22 mouse cellular contexts compared by ENCODE assay signal in the genomic region with DNA sequence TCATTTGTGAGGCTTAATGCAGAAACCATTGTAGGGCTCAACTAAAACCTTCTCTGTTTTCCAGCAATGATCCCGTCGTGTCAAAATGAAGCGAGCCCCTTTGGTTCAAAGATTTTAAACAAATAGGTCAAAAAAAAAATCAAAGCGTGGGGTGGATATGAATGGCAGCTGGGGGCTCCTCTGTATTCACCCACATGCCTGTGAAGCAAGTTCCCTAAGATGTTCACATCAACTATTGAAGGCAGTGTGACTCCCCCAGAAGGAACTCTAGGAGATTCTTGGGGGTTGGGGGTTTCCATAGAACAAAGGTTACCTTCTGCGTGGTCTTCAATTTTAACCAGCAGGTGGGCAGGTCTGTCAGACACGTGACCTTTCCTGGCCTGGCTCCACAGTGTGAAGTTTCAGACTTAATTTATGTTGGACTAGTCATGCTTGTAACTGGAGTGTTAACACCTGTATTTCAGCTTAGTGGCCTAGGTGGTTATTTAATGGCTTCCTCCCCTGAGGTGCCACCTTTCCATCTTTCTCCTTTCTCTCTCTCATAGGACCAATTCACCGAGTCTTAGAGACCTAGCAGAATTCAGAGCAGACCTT. TPM values are rescaled to one million over a fixed set of nuclear protein-coding genes. Genes with fewer than 3 reads are reported as not detected.
A peak's percentile ranks its signal among the peaks of the same experiment; 100 is the strongest.
DNase-seq lines count a peak whose midpoint lies in the region; ATAC-seq and TF ChIP-seq lines count a peak whose summit lies in the region.
"Had no signal": no experiment of that assay in that cellular context is flagged by ENCODE, and none has a peak within 500 bp of the region (broad histone marks: within the 10 kb centered on the region; RNA-seq: fewer than 3 reads in every experiment).

No protein-coding gene starts in this region.

- TF ChIP-seq POLR2A in limb, embryonic 14.5 days (IDR thresholded peaks at IDR 0.05; ENCODE audit: borderline replicate concordance, extremely low read depth, insufficient read depth, insufficient read length) = no peak

- intact Hi-C loops in gastrocnemius, adult 2 months (cut with DNase I) = no loop called here

- DNase-seq in embryo, embryonic 11 days = peak; percentile 27
- no peak for DNase-seq in embryo, embryonic 10 days (ENCODE audit: low spot score)
- DNase-seq in hindbrain, embryonic 14.5 days (ENCODE audit: low spot score) = no peak
- no peak for DNase-seq in limb, embryonic 14.5 days (ENCODE audit: low spot score)
- DNase-seq in gastrocnemius, adult 2 months = no peak
- DNase-seq: cerebellum, postnatal 10 days; gastrocnemius, postnatal 36 days; kidney, postnatal 14 days; layer of hippocampus, adult 9-11 months; liver; liver, postnatal 0 days; lung, postnatal 4 days; right cerebral cortex, postnatal 4 days; thymus, postnatal 25 days had no signal

- no peak overlapping the region for H3K4me2 ChIP-seq in hindbrain, embryonic 14.5 days (replicated peaks)
- H3K4me2 ChIP-seq in hindbrain, embryonic 16.5 days (ENCODE audit: low read length) = no peak overlapping the region
- no peak overlapping the region for H3K4me2 ChIP-seq in limb, embryonic 14.5 days (replicated peaks; ENCODE audit: low read depth, low read length, severe bottlenecking)
- no peak overlapping the region for H3K4me2 ChIP-seq in neural tube, embryonic 14.5 days (ENCODE audit: low read depth, low read length)
- no peak overlapping the region for H3K4me2 ChIP-seq in kidney, embryonic 15.5 days
- H3K4me2 ChIP-seq: heart, embryonic 12.5 days had no signal

- no peak for TF ChIP-seq CTCF in gastrocnemius, adult 2 months (IDR thresholded peaks at IDR 0.05)

- H3K4me3 ChIP-seq in hindbrain, embryonic 14.5 days (replicated peaks; ENCODE audit: low read length) = no peak overlapping the region
- H3K4me3 ChIP-seq in hindbrain, embryonic 16.5 days (ENCODE audit: low read length) = no peak overlapping the region
- H3K4me3 ChIP-seq in limb, embryonic 14.5 days (replicated peaks; ENCODE audit: low read length) = no peak overlapping the region
- H3K4me3 ChIP-seq in neural tube, embryonic 14.5 days (ENCODE audit: low read depth, low read length) = no peak overlapping the region
- H3K4me3 ChIP-seq in gastrocnemius, adult 2 months = no peak overlapping the region
- H3K4me3 ChIP-seq in kidney, embryonic 15.5 days (replicated peaks) = no peak overlapping the region
- H3K4me3 ChIP-seq: heart, embryonic 12.5 days had no signal

- peaks cover 16% of the 10 kb centered on the region for H3K4me1 ChIP-seq in hindbrain, embryonic 14.5 days (replicated peaks; ENCODE audit: control insufficient read depth, insufficient read depth, low read length)
- H3K4me1 ChIP-seq in hindbrain, embryonic 16.5 days (ENCODE audit: control insufficient read depth, insufficient read depth, low read depth, low read length) = peaks cover 5% of the 10 kb centered on the region
- no peaks in the 10 kb centered on the region for H3K4me1 ChIP-seq in limb, embryonic 14.5 days (ENCODE audit: control insufficient read depth, insufficient read depth, low read length)
- no peaks in the 10 kb centered on the region; the same call in 1 of the 2 replicates for H3K4me1 ChIP-seq in neural tube, embryonic 14.5 days (ENCODE audit: control insufficient read depth, insufficient read depth, low read length)
- 0 out of 2 replicates have a peak, but pooled peaks cover 4% of the 10 kb centered on the region for H3K4me1 ChIP-seq in kidney, embryonic 15.5 days

- H3K27me3 ChIP-seq in hindbrain, embryonic 14.5 days (ENCODE audit: control insufficient read depth, insufficient read depth, low read length) = no peaks in the 10 kb centered on the region
- no peaks in the 10 kb centered on the region for H3K27me3 ChIP-seq in hindbrain, embryonic 16.5 days (replicated peaks; ENCODE audit: control insufficient read depth, insufficient read depth, low read length)
- H3K27me3 ChIP-seq in limb, embryonic 14.5 days (ENCODE audit: control insufficient read depth, insufficient read depth, low read length) = no peaks in the 10 kb centered on the region
- H3K27me3 ChIP-seq in neural tube, embryonic 14.5 days (ENCODE audit: control insufficient read depth, insufficient read depth, low read length) = no peaks in the 10 kb centered on the region
- no peaks in the 10 kb centered on the region; the same call in 1 of the 2 replicates for H3K27me3 ChIP-seq in kidney, embryonic 15.5 days
- H3K27me3 ChIP-seq: heart, embryonic 12.5 days had no signal

- no peaks in the 10 kb centered on the region for H3K36me3 ChIP-seq in hindbrain, embryonic 14.5 days (replicated peaks; ENCODE audit: control insufficient read depth, insufficient read depth)
- H3K36me3 ChIP-seq in hindbrain, embryonic 16.5 days (ENCODE audit: control insufficient read depth, insufficient read depth, low read length) = no peaks in the 10 kb centered on the region
- no peaks in the 10 kb centered on the region for H3K36me3 ChIP-seq in limb, embryonic 14.5 days (ENCODE audit: control insufficient read depth, insufficient read depth, low read length)
- H3K36me3 ChIP-seq in neural tube, embryonic 14.5 days (ENCODE audit: control insufficient read depth, insufficient read depth, low read length) = no peaks in the 10 kb centered on the region
- H3K36me3 ChIP-seq in kidney, embryonic 15.5 days = no peaks in the 10 kb centered on the region
- H3K36me3 ChIP-seq: heart, embryonic 12.5 days had no signal

- no peak overlapping the region for H3K9ac ChIP-seq in hindbrain, embryonic 14.5 days
- H3K9ac ChIP-seq in hindbrain, embryonic 16.5 days (ENCODE audit: low read depth, low read length) = no peak overlapping the region
- H3K9ac ChIP-seq in limb, embryonic 14.5 days (ENCODE audit: low read depth, low read length, severe bottlenecking) = no peak overlapping the region
- no peak overlapping the region for H3K9ac ChIP-seq in neural tube, embryonic 14.5 days (replicated peaks; ENCODE audit: low read depth, low read length)
- H3K9ac ChIP-seq in kidney, embryonic 15.5 days = no peak overlapping the region
- H3K9ac ChIP-seq: heart, embryonic 12.5 days; liver, postnatal 0 days had no signal

- H3K27ac ChIP-seq in hindbrain, embryonic 14.5 days = peak overlapping the region; percentile 85
- no peak overlapping the region for H3K27ac ChIP-seq in hindbrain, embryonic 16.5 days (ENCODE audit: low read depth, low read length)
- no peak overlapping the region for H3K27ac ChIP-seq in limb, embryonic 14.5 days (replicated peaks; ENCODE audit: low read depth, low read length)
- peak overlapping the region; percentile 75; the same call in 1 of the 2 replicates for H3K27ac ChIP-seq in neural tube, embryonic 14.5 days (ENCODE audit: low read depth, low read length)
- H3K27ac ChIP-seq in gastrocnemius, adult 2 months = no peak overlapping the region
- no peak overlapping the region for H3K27ac ChIP-seq in kidney, embryonic 15.5 days

- no peak for ATAC-seq in hindbrain, embryonic 14.5 days (ENCODE audit: low FRiP score)
- no peak for ATAC-seq in hindbrain, embryonic 16.5 days
- peak; percentile 37; the same call in 1 of the 2 replicates for ATAC-seq in limb, embryonic 14.5 days (ENCODE audit: low FRiP score, low read depth)
- no peak for ATAC-seq in neural tube, embryonic 14.5 days (ENCODE audit: low read depth)
- no peak for ATAC-seq in kidney, embryonic 15.5 days (replicated peaks; ENCODE audit: low FRiP score)
- ATAC-seq: intestine, embryonic 16.5 days; liver, postnatal 0 days had no signal

- no peaks in the 10 kb centered on the region for H3K9me3 ChIP-seq in hindbrain, embryonic 14.5 days (ENCODE audit: control insufficient read depth, low read length)
- H3K9me3 ChIP-seq in hindbrain, embryonic 16.5 days (ENCODE audit: control insufficient read depth, low read length) = no peaks in the 10 kb centered on the region
- 0 out of 2 replicates have a peak, but pooled peaks cover 3% of the 10 kb centered on the region for H3K9me3 ChIP-seq in limb, embryonic 14.5 days (ENCODE audit: control insufficient read depth, low read length)
- no peaks in the 10 kb centered on the region for H3K9me3 ChIP-seq in neural tube, embryonic 14.5 days (ENCODE audit: control insufficient read depth, low read length)
- no peaks in the 10 kb centered on the region for H3K9me3 ChIP-seq in kidney, embryonic 15.5 days (replicated peaks)
- H3K9me3 ChIP-seq: heart, embryonic 12.5 days had no signal

- 38% methylated on average over 7 of the region's 7 CpGs for WGBS in hindbrain, embryonic 14.5 days
- 36% methylated on average over 7 of the region's 7 CpGs for WGBS in hindbrain, embryonic 16.5 days
- WGBS in limb, embryonic 14.5 days = 18% methylated on average over 7 of the region's 7 CpGs
- WGBS in neural tube, embryonic 14.5 days = 52% methylated on average over 7 of the region's 7 CpGs
- 33% methylated on average over 7 of the region's 7 CpGs for WGBS in kidney, embryonic 15.5 days

RNA-seq across cellular contexts. Expression of a gene that starts 43.7 kb away (rescaled TPM):
- 29.7 and 39.8 TPM in 2 replicates for polyA plus RNA-seq in hindbrain, embryonic 14.5 days (2014; fragmentation: Nextera tagmentation; extraction: Ambion mirVana)
- polyA plus RNA-seq in hindbrain, embryonic 16.5 days (2015; fragmentation: Nextera tagmentation; extraction: Ambion mirVana) = 61.7 and 66.6 TPM in 2 replicates
- 11.3 and 11.7 TPM in 2 replicates for polyA plus RNA-seq in limb, embryonic 14.5 days (2012; rRNA removed)
- polyA plus RNA-seq in limb, embryonic 14.5 days (2014; fragmentation: Nextera tagmentation; extraction: Ambion mirVana) = 7.8 and 8.4 TPM in 2 replicates
- polyA plus RNA-seq in neural tube, embryonic 14.5 days (2014; fragmentation: Nextera tagmentation; extraction: Ambion mirVana) = 30.5 and 31.9 TPM in 2 replicates
- total RNA-seq in gastrocnemius, adult 2 months (2021) = under 1 TPM in 1 of 2 experiments, not detected in 1; 0.06 TPM
- polyA plus RNA-seq in kidney, embryonic 15.5 days (2015; fragmentation: Nextera tagmentation; extraction: Ambion mirVana) = 4.4 and 6.5 TPM in 2 replicates
- total RNA-seq: MEL; monocyte, adult 5-6 weeks; neutrophil, adult 5-6 weeks had no signal

Comparison
In these comparisons a context has a peak if more than half of its experiments do, and no peak if none do; other contexts are left out.
1. H3K27ac ChIP-seq: peak in hindbrain, embryonic 14.5 days (single experiment) and neural tube, embryonic 14.5 days (single experiment); none in hindbrain, embryonic 16.5 days (single experiment), limb, embryonic 14.5 days (single experiment), gastrocnemius, adult 2 months (single experiment) and kidney, embryonic 15.5 days (single experiment).